Mouse (Mus musculus) cerebral cortex, adult 2 months (tissue): ENCODE measurements around the gene Ap5z1.

Experiments used
- WGBS: fragments of 180-500 bp; shearing (Covaris S2); methylation state at CpG from one replicate; pipeline ENCODE4 v1.1.7; 2018; 5-methylcytosine and 5-hydroxymethylcytosine counted together

The Ap5z1 gene

GRCm38 (mm10) chr5:142463461-142464454 lies at the start of gene Ap5z1:
Gene Ap5z1 (plus strand): TSS chr5:142463944.
- 1% methylated on average over 60 of the region's 60 CpGs for WGBS

GRCm38 (mm10) chr5:142415401-142415800 lies 48.3 kb upstream of the Ap5z1 start:
- WGBS, result 69% methylated on average over 6 of the region's 6 CpGs

GRCm38 (mm10) chr5:142416070-142416775 lies 47.5 kb upstream of the Ap5z1 start:
- WGBS, result 36% methylated on average over 14 of the region's 14 CpGs

- 84% methylated on average over 3 of the region's 3 CpGs for WGBS
These were observed 46.6 kb upstream of the Ap5z1 start for GRCm38 (mm10) chr5:142417104-142417503.

- WGBS, result 82% methylated on average over 9 of the region's 9 CpGs
These were observed 45.9 kb upstream of the Ap5z1 start for GRCm38 (mm10) chr5:142417876-142418275.

GRCm38 (mm10) chr5:142418419-142418818 lies 45.3 kb upstream of the Ap5z1 start:
- WGBS, result 96% methylated on average over 4 of the region's 4 CpGs

GRCm38 (mm10) chr5:142420317-142420716 lies 43.4 kb upstream of the Ap5z1 start:
- 70% methylated on average over 4 of the region's 4 CpGs for WGBS

GRCm38 (mm10) chr5:142420920-142421319 lies 42.8 kb upstream of the Ap5z1 start:
- 54% methylated on average over 9 of the region's 9 CpGs for WGBS

- 82% methylated on average over 5 of the region's 5 CpGs for WGBS
These were observed 41.9 kb upstream of the Ap5z1 start for GRCm38 (mm10) chr5:142421886-142422285.

GRCm38 (mm10) chr5:142423141-142423540 lies 40.6 kb upstream of the Ap5z1 start:
- WGBS, result 59% methylated on average over 10 of the region's 10 CpGs

- 41% methylated on average over 3 of the region's 3 CpGs for WGBS
These were observed 40.0 kb upstream of the Ap5z1 start for GRCm38 (mm10) chr5:142423701-142424100.

- WGBS, result 29% methylated on average over 13 of the region's 13 CpGs
These were observed 39.0 kb upstream of the Ap5z1 start for GRCm38 (mm10) chr5:142424627-142425349.

- 78% methylated on average over 2 of the region's 2 CpGs for WGBS
These were observed 37.3 kb upstream of the Ap5z1 start for GRCm38 (mm10) chr5:142426476-142426875.

GRCm38 (mm10) chr5:142427876-142428275 lies 35.9 kb upstream of the Ap5z1 start:
- WGBS, result 67% methylated on average over 10 of the region's 10 CpGs

- WGBS, result 61% methylated on average over 6 of the region's 6 CpGs
These were observed 35.1 kb upstream of the Ap5z1 start for GRCm38 (mm10) chr5:142428691-142429090.

GRCm38 (mm10) chr5:142431029-142431428 lies 32.7 kb upstream of the Ap5z1 start:
- WGBS, result 66% methylated on average over 12 of the region's 12 CpGs

GRCm38 (mm10) chr5:142431811-142432434 lies 31.8 kb upstream of the Ap5z1 start:
- WGBS, result 66% methylated on average over 9 of the region's 9 CpGs

- 60% methylated on average over 4 of the region's 4 CpGs for WGBS
These were observed 31.0 kb upstream of the Ap5z1 start for GRCm38 (mm10) chr5:142432695-142433094.

- 60% methylated on average over 5 of the region's 5 CpGs for WGBS
These were observed 29.7 kb upstream of the Ap5z1 start for GRCm38 (mm10) chr5:142434052-142434451.

GRCm38 (mm10) chr5:142435736-142436135 lies 28.0 kb upstream of the Ap5z1 start:
- 96% methylated on average over 15 of the region's 15 CpGs for WGBS

- WGBS, result 64% methylated on average over 16 of the region's 16 CpGs
These were observed 25.3 kb upstream of the Ap5z1 start for GRCm38 (mm10) chr5:142438380-142438938.
